Mouse (Mus musculus): Measurements from ENCODE around the gene Eid2b.
"Not testable (repeated sequence)": the region's sequence is repeated elsewhere in the genome, so short reads cannot be mapped to it uniquely, and the experiment has no call there.

Gene Eid2b

GRCm38 (mm10) chr7:28277615-28278278, at the start of gene Eid2b:
TSS of gene Eid2b (plus strand) at chr7:28277739.
- DNase-seq (ENCODE audit: low spot score): peak; percentile 94

- DNase-seq (ENCODE audit: low spot score): not testable (repeated sequence)
Observed at GRCm38 (mm10) chr7:28243943-28244342, 33.6 kb upstream of the Eid2b start.

GRCm38 (mm10) chr7:28248957-28249356, 28.6 kb upstream of the Eid2b start:
- no peak for DNase-seq (ENCODE audit: low spot score)

- no peak for DNase-seq (ENCODE audit: low spot score)
Observed at GRCm38 (mm10) chr7:28251976-28252375, 25.6 kb upstream of the Eid2b start.

GRCm38 (mm10) chr7:28254591-28254990, 22.9 kb upstream of the Eid2b start:
- DNase-seq (ENCODE audit: low spot score): no peak

- no peak for DNase-seq (ENCODE audit: low spot score)
Observed at GRCm38 (mm10) chr7:28255476-28255875, 22.1 kb upstream of the Eid2b start.

- no peak for DNase-seq (ENCODE audit: low spot score)
Observed at GRCm38 (mm10) chr7:28262861-28263260, 14.7 kb upstream of the Eid2b start.

- peak; percentile 58 for DNase-seq (ENCODE audit: low spot score)
Observed at GRCm38 (mm10) chr7:28263786-28264185, 13.8 kb upstream of the Eid2b start.

- DNase-seq (ENCODE audit: low spot score): no peak
Observed at GRCm38 (mm10) chr7:28265391-28265790, 12.1 kb upstream of the Eid2b start.

- DNase-seq (ENCODE audit: low spot score): no peak
Observed at GRCm38 (mm10) chr7:28267129-28268041, 10.2 kb upstream of the Eid2b start, which contains the start of gene Eid2. TSS of gene Eid2 (plus strand) at chr7:28267881.

GRCm38 (mm10) chr7:28268042-28268531, 9.5 kb upstream of the Eid2b start:
- DNase-seq (ENCODE audit: low spot score): no peak

- DNase-seq (ENCODE audit: low spot score): no peak
Observed at GRCm38 (mm10) chr7:28268576-28268975, 9.0 kb upstream of the Eid2b start.

GRCm38 (mm10) chr7:28269355-28269754, 8.2 kb upstream of the Eid2b start:
- DNase-seq (ENCODE audit: low spot score): no peak

- DNase-seq (ENCODE audit: low spot score): no peak
Observed at GRCm38 (mm10) chr7:28271761-28272160, 5.8 kb upstream of the Eid2b start.

GRCm38 (mm10) chr7:28277237-28277614, 313 bp upstream of the Eid2b start:
- DNase-seq (ENCODE audit: low spot score): no peak

GRCm38 (mm10) chr7:28278279-28278652, 727 bp downstream of the Eid2b start:
- DNase-seq (ENCODE audit: low spot score): no peak

GRCm38 (mm10) chr7:28280630-28281029, 3.1 kb downstream of the Eid2b start:
- no peak for DNase-seq (ENCODE audit: low spot score)

- no peak for DNase-seq (ENCODE audit: low spot score)
Observed at GRCm38 (mm10) chr7:28290165-28290564, 12.6 kb downstream of the Eid2b start.

- no peak for DNase-seq (ENCODE audit: low spot score)
Observed at GRCm38 (mm10) chr7:28290638-28291590, 13.4 kb downstream of the Eid2b start, which contains the start of gene Selenov. TSS of gene Selenov (minus strand) at chr7:28291186.

- DNase-seq (ENCODE audit: low spot score): no peak
Observed at GRCm38 (mm10) chr7:28294481-28294880, 16.9 kb downstream of the Eid2b start.

GRCm38 (mm10) chr7:28298837-28299625, 21.5 kb downstream of the Eid2b start:
- DNase-seq (ENCODE audit: low spot score): peak; percentile 55
